Comparison of ENCODE assay signal across 8 mouse cellular contexts in the genomic region with DNA sequence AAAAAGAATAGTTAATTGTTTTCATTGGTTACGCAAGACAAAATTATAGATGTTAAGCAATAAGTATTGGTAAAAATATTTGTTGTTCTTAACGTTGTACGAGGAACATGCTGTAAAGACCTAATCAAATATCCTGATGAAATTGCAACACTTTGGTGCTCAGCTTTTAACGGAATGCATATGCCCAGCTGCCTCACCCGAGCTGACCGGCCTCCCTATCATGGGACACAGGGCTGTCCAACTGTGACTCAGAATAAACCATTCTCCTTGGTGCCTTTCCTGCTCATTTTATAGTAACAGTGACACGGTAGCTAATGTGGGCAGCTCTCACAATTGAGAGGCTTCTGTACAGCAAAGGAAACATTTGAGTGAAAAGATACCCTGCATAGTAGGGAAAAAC. TPM values are rescaled to one million over a fixed set of nuclear protein-coding genes. Genes with fewer than 3 reads are reported as not detected.
DNase-seq lines count a peak whose midpoint lies in the region; ATAC-seq and TF ChIP-seq lines count a peak whose summit lies in the region.

No protein-coding gene starts in this region.

- DNase-seq in cerebellum, adult 2 months, result no peak
- DNase-seq in heart, postnatal 0 days (ENCODE audit: low spot score), result peak; percentile 52
- peak; percentile 23 for DNase-seq in lung, postnatal 36 days
- DNase-seq in layer of hippocampus, adult 8-10 months (ENCODE audit: low spot score in 2 of 2), result no peak
- DNase-seq in urinary bladder, adult 18-20 months (ENCODE audit: low spot score in 2 of 2), result no peak
- DNase-seq in B cell, adult 2 months, result no peak

- no peak for ATAC-seq in cerebellum, adult (ENCODE audit: insufficient number of reproducible peaks, low FRiP score, low TSS enrichment)
- ATAC-seq in heart, postnatal 0 days (ENCODE audit: insufficient read depth, low read depth), result no peak

- H3K4me1 ChIP-seq in cerebellum, adult 2 months (ENCODE audit: control insufficient read depth, insufficient read depth, low read length), result peaks cover 2% of the 10 kb centered on the region; the same call in 1 of the 2 replicates
- peaks cover 3% of the 10 kb centered on the region; the same call in 1 of the 2 replicates for H3K4me1 ChIP-seq in brown adipose tissue, adult 24 weeks (ENCODE audit: control insufficient read depth, insufficient read depth, insufficient read length, low read length)
- H3K4me1 ChIP-seq in heart, postnatal 0 days (ENCODE audit: control insufficient read depth, insufficient read depth), result peaks cover 7% of the 10 kb centered on the region; the same call in 1 of the 2 replicates

- no peak overlapping the region for H3K27ac ChIP-seq in cerebellum, adult 2 months (ENCODE audit: insufficient read depth, low read length)
- H3K27ac ChIP-seq in brown adipose tissue, adult 24 weeks (replicated peaks; ENCODE audit: low read depth, low read length), result no peak overlapping the region
- peak overlapping the region; percentile 95 for H3K27ac ChIP-seq in heart, postnatal 0 days (ENCODE audit: low read depth)

- TF ChIP-seq POLR2A in cerebellum, adult 2 months (IDR thresholded peaks at IDR 0.05; ENCODE audit: borderline replicate concordance, insufficient read depth, low read length), result no peak

- no peaks in the 10 kb centered on the region; the same call in 1 of the 2 replicates for H3K36me3 ChIP-seq in heart, postnatal 0 days (replicated peaks; ENCODE audit: control insufficient read depth, insufficient read depth, low read length)

- peak overlapping the region; percentile 64 for H3K4me2 ChIP-seq in heart, postnatal 0 days (ENCODE audit: low read depth, low read length)

- peak overlapping the region; percentile 30 for H3K4me3 ChIP-seq in cerebellum, adult 2 months (replicated peaks; ENCODE audit: insufficient read depth, low read depth, low read length)
- peak overlapping the region; percentile 37 for H3K4me3 ChIP-seq in brown adipose tissue, adult 24 weeks (ENCODE audit: insufficient read depth, low read depth, low read length)
- H3K4me3 ChIP-seq in heart, postnatal 0 days (ENCODE audit: low read depth, low read length), result peak overlapping the region; percentile 98

- no peak for TF ChIP-seq EP300 in heart, postnatal 0 days (IDR thresholded peaks at IDR 0.05; ENCODE audit: low read depth)

- H3K27me3 ChIP-seq in cerebellum, adult 2 months (ENCODE audit: control insufficient read depth, insufficient read depth, low read length), result no peaks in the 10 kb centered on the region
- no peaks in the 10 kb centered on the region for H3K27me3 ChIP-seq in heart, postnatal 0 days (ENCODE audit: control insufficient read depth, insufficient read depth, low read length)

- WGBS in cerebellum, adult 2 months, result 47% methylated on average over 7 of the region's 7 CpGs
- WGBS in heart, postnatal 0 days, result 39% methylated on average over 7 of the region's 7 CpGs

- no peak for TF ChIP-seq CTCF in cerebellum, adult 2 months (IDR thresholded peaks at IDR 0.05; ENCODE audit: borderline replicate concordance, insufficient read depth, low read depth, low read length)
- no peak for TF ChIP-seq CTCF in heart, postnatal 0 days (IDR thresholded peaks at IDR 0.05; ENCODE audit: low read depth)

- no peaks in the 10 kb centered on the region for H3K9me3 ChIP-seq in heart, postnatal 0 days (replicated peaks; ENCODE audit: control insufficient read depth, low read length)

- H3K9ac ChIP-seq in heart, postnatal 0 days (replicated peaks; ENCODE audit: low read depth, low read length), result peak overlapping the region; percentile 73

RNA-seq across cellular contexts. Expression of a gene that starts 0.9 kb away (rescaled TPM):
- 18.1 and 19.7 TPM in 2 replicates for polyA plus RNA-seq in cerebellum, adult 2 months (2012; rRNA removed)
- 2.3 and 6.8 TPM in 2 replicates for polyA plus RNA-seq in brown adipose tissue, adult 24 weeks (2012; ENCODE audit: insufficient read depth, insufficient read length, missing spikeins)
- total RNA-seq in heart, postnatal 0 days (2014; rRNA removed; ENCODE audit: low replicate concordance), result 68.0 and 75.2 TPM in 2 replicates
- polyA plus RNA-seq in heart, postnatal 0 days (2015; fragmentation: Nextera tagmentation; extraction: Ambion mirVana), result 42.4 and 44.8 TPM in 2 replicates
- total RNA-seq in layer of hippocampus, adult 8-10 months (2022), result 10 to 100 TPM; 20.1 to 23.9 (median 21.2) TPM

RNA-seq across cellular contexts. Expression of a gene that starts 1.1 kb away (rescaled TPM):
- 10.4 and 12.0 TPM in 2 replicates for polyA plus RNA-seq in cerebellum, adult 2 months (2012; rRNA removed)
- polyA plus RNA-seq in brown adipose tissue, adult 24 weeks (2012; ENCODE audit: insufficient read depth, insufficient read length, missing spikeins), result 9.3 and 14.2 TPM in 2 replicates
- 0.80 and 1.6 TPM in 2 replicates for total RNA-seq in heart, postnatal 0 days (2014; rRNA removed; ENCODE audit: low replicate concordance)
- polyA plus RNA-seq in heart, postnatal 0 days (2015; fragmentation: Nextera tagmentation; extraction: Ambion mirVana), result 21.3 and 22.7 TPM in 2 replicates
- total RNA-seq in layer of hippocampus, adult 8-10 months (2022), result 10 to 100 TPM in 2 of 4 experiments, 1 to 10 TPM in 2; 9.4 to 12.5 (median 10.7) TPM

Comparison
In these comparisons a context has a peak if more than half of its experiments do, and no peak if none do; other contexts are left out.
1. DNase-seq: peak in heart, postnatal 0 days (single experiment) and lung, postnatal 36 days (single experiment); none in cerebellum, adult 2 months (0 of 2), layer of hippocampus, adult 8-10 months (0 of 2), urinary bladder, adult 18-20 months (0 of 2) and B cell, adult 2 months (0 of 2).
2. H3K4me3 ChIP-seq: peak in every context shown above with its lines; median percentile 98 in heart, postnatal 0 days; 37 in brown adipose tissue, adult 24 weeks; 30 in cerebellum, adult 2 months.